Mouse (Mus musculus) ES-E14 (cell line): Measurements from ENCODE around the gene Nudc. TPM values are rescaled to one million over a fixed set of nuclear protein-coding genes. Genes with fewer than 3 reads are reported as not detected.
A peak's percentile ranks its signal among the peaks of the same experiment; 100 is the strongest.

Experiments used
- DNase-seq: peaks from one replicate; pipeline ENCODE4 v3.0.0-alpha.2; 2013; ENCODE audit warnings: low read depth, low spot score
- H3K27ac ChIP-seq: 2 replicates; pipeline ENCODE4 v1.5.1; 2012; ENCODE audit warnings: low read depth, mild to moderate bottlenecking, low read length, moderate library complexity, mixed read lengths; ENCODE audit not compliant: poor library complexity, insufficient read depth, severe bottlenecking
- H3K36me3 ChIP-seq: 2 replicates; pipeline ENCODE4 v1.6.1; 2012; ENCODE audit warnings: mild to moderate bottlenecking, low read length, moderate library complexity, mixed read lengths; ENCODE audit not compliant: control insufficient read depth, poor library complexity, insufficient read depth, severe bottlenecking
- H3K4me1 ChIP-seq, 2 experiments: fragments of 150-350 bp in 1 of 2; sonication (generic) in 1 of 2; 2 replicates each; pipeline ENCODE4 v1.6.1; 2012; ENCODE audit warnings: low read length in 2 of 2, mild to moderate bottlenecking in 1 of 2, mixed read lengths in 1 of 2; ENCODE audit not compliant: control insufficient read depth in 2 of 2, insufficient read depth in 2 of 2, poor library complexity in 1 of 2
- H3K4me3 ChIP-seq, 2 experiments: fragments of 150-350 bp in 1 of 2; sonication (generic) in 1 of 2; 2 replicates each; pipeline ENCODE4 v1.5.1; 2012; ENCODE audit warnings: low read length in 2 of 2, low read depth in 1 of 2, mild to moderate bottlenecking in 1 of 2, mixed read lengths in 1 of 2; ENCODE audit not compliant: insufficient read depth in 1 of 2, poor library complexity in 1 of 2, severe bottlenecking in 1 of 2
- H3K9ac ChIP-seq: 2 replicates; pipeline ENCODE4 v1.6.1; 2012; ENCODE audit warnings: low read depth, mild to moderate bottlenecking, low read length, mixed read lengths; ENCODE audit not compliant: poor library complexity, insufficient read depth, severe bottlenecking
- H3K9me3 ChIP-seq: fragments of 150-350 bp; sonication (generic); 2 replicates; pipeline ENCODE4 v1.6.1; 2012; ENCODE audit warnings: low read depth, mild to moderate bottlenecking, low read length; ENCODE audit not compliant: control insufficient read depth, insufficient read depth
- CHD2 ChIP-seq: IDR thresholded peaks from 2 replicates; pipeline ENCODE4 v1.6.1; 2014; ENCODE audit warnings: mild to moderate bottlenecking, low read depth, low read length, inconsistent platforms
- HCFC1 ChIP-seq: IDR thresholded peaks from 2 replicates; pipeline ENCODE4 v1.6.1; 2012; ENCODE audit warnings: low read length, inconsistent platforms, borderline replicate concordance; ENCODE audit not compliant: insufficient read depth
- MAFK ChIP-seq: IDR thresholded peaks from 2 replicates; pipeline ENCODE4 v1.6.1; 2014; ENCODE audit warnings: mild to moderate bottlenecking, low read depth, low read length, inconsistent platforms; ENCODE audit not compliant: insufficient read depth
- ZC3H11A ChIP-seq: IDR thresholded peaks from 2 replicates; pipeline ENCODE4 v1.6.1; 2012; ENCODE audit warnings: low read depth, mild to moderate bottlenecking, inconsistent platforms, low read length, borderline replicate concordance
- ZNF384 ChIP-seq: IDR thresholded peaks from 2 replicates; pipeline ENCODE4 v1.6.1; 2012; ENCODE audit warnings: low read depth, low read length, inconsistent platforms
- in situ Hi-C, 2 experiments: fragments of 600-800 bp; cut with MboI; formaldehyde crosslinking; loops; one replicate each; pipeline ENCODE4 v1.15.1; 2025; ENCODE audit warnings: low sequenced_read_pairs in 2 of 2, inconsistent platforms in 1 of 2; ENCODE audit not compliant: unreplicated experiment in 2 of 2
- total RNA-seq: library from RNA; depleted of rRNA; stranded (reverse); fragments of 300-350 nt; gene quantifications from 2 replicates; pipeline ENCODE4 v1.2.3, GENCODE M21; 2012

Nudc gene
- total RNA-seq, 1 experiment = 358 TPM

- TF ChIP-seq ZNF384 (peak; percentile 37; the same call in 1 of the 2 replicates), ZC3H11A (no peak)
- Histone ChIP-seq H3K4me1 (peaks cover 0 to 6% of the 10 kb centered on the region in 2 experiments; a peak in 1 of 4 replicates), H3K9ac (0 out of 2 replicates have a peak within 1 kb of the TSS, but pooled peaks have one; percentile 44), H3K9me3 (no peaks in the 10 kb centered on the region), H3K4me3 (peak within 1 kb of the TSS; percentile 16 to 50; a peak in 3 of 4 replicates), H3K27ac (no peak within 1 kb of the TSS), H3K36me3 (no peaks in the 10 kb centered on the region)
- DNase-seq = no peak
- in situ Hi-C loops = no loop called here
Observed at GRCm38 (mm10) chr4:133552768-133553447, 7.1 kb upstream of the Nudc start, which contains the start of gene Nr0b2. Gene Nr0b2, plus strand, starts transcription at chr4:133553376.

GRCm38 (mm10) chr4:133552029-133552428 is 6.2 kb upstream of the Nudc start:
- TF ChIP-seq ZNF384 (no peak), ZC3H11A (no peak), HCFC1 (no peak), MAFK (no peak), CHD2 (no peak)
- no peak overlapping the region for H3K9ac ChIP-seq
- no peak for DNase-seq
- H3K9me3 ChIP-seq = no peaks in the 10 kb centered on the region
- no peak overlapping the region for H3K27ac ChIP-seq
- no peaks in the 10 kb centered on the region for H3K36me3 ChIP-seq
- peaks cover 0 to 6% of the 10 kb centered on the region in 2 experiments; a peak in 1 of 4 replicates for H3K4me1 ChIP-seq
- in situ Hi-C loops = no loop called here
- no peak overlapping the region for H3K4me3 ChIP-seq

GRCm38 (mm10) chr4:133536652-133537051 is 9.1 kb downstream of the Nudc start:
- H3K9ac ChIP-seq = no peak overlapping the region
- H3K4me1 ChIP-seq = peaks cover 0 to 8% of the 10 kb centered on the region in 2 experiments; a peak in 1 of 4 replicates
- no peak overlapping the region for H3K4me3 ChIP-seq
- no peak overlapping the region for H3K27ac ChIP-seq
- in situ Hi-C loops = no loop called here
- H3K9me3 ChIP-seq = no peaks in the 10 kb centered on the region
- peaks cover 75% of the 10 kb centered on the region for H3K36me3 ChIP-seq
- no peak for TF ChIP-seq HCFC1
- TF ChIP-seq CHD2 = no peak
- TF ChIP-seq ZC3H11A = no peak
- no peak for TF ChIP-seq MAFK
- no peak for DNase-seq

- DNase-seq = no peak
- no peak overlapping the region for H3K9ac ChIP-seq
- in situ Hi-C loops = no loop called here
- peaks cover 69% of the 10 kb centered on the region for H3K36me3 ChIP-seq
- H3K9me3 ChIP-seq = no peaks in the 10 kb centered on the region
- TF ChIP-seq ZNF384 (no peak), ZC3H11A (no peak), CHD2 (no peak), HCFC1 (no peak), MAFK (no peak)
- H3K4me3 ChIP-seq = no peak overlapping the region
- peaks cover 0 to 8% of the 10 kb centered on the region in 2 experiments; a peak in 1 of 4 replicates for H3K4me1 ChIP-seq
- no peak overlapping the region for H3K27ac ChIP-seq
Observed at GRCm38 (mm10) chr4:133536081-133536480, 9.7 kb downstream of the Nudc start.
